Mouse (Mus musculus) limb, embryonic 14.5 days (tissue): ENCODE measurements at regions not wholly inside any gene's neighbourhood (a gene's known extent, or its start where the extent isn't known, plus 50 kb on each side); places are given as distances from the start of the nearest gene placed in this dataset.

Experiments
- ATAC-seq: fragments of 200-750 bp; cut with Nextera tagmentation; 2 replicates; pipeline ENCODE4 v1.8.0; 2017; ENCODE audit warnings: low read depth, moderate number of reproducible peaks, moderate TSS enrichment; ENCODE audit not compliant: low FRiP score
- DNase-seq: peaks from one replicate; pipeline ENCODE4 v3.0.0-alpha.2; 2015; ENCODE audit warnings: low spot score
- H3K27ac ChIP-seq: fragments of 300-500 bp; sonication (generic); replicated peaks from 2 replicates; pipeline ENCODE4 v1.5.1; 2014; ENCODE audit warnings: low read depth, mild to moderate bottlenecking, low read length, moderate library complexity, mixed read lengths
- H3K27me3 ChIP-seq: fragments of 300-500 bp; sonication (generic); 2 replicates; pipeline ENCODE4 v1.6.1; 2014; ENCODE audit warnings: low read length, mixed read lengths; ENCODE audit not compliant: control insufficient read depth, insufficient read depth
- H3K36me3 ChIP-seq: fragments of 300-500 bp; sonication (generic); 2 replicates; pipeline ENCODE4 v1.6.1; 2014; ENCODE audit warnings: mild to moderate bottlenecking, low read length, moderate library complexity, mixed read lengths; ENCODE audit not compliant: control insufficient read depth, insufficient read depth
- H3K4me1 ChIP-seq: fragments of 300-500 bp; sonication (generic); 2 replicates; pipeline ENCODE4 v1.6.1; 2014; ENCODE audit warnings: antibody characterized with exemption, low read length, mixed read lengths; ENCODE audit not compliant: control insufficient read depth, insufficient read depth
- H3K4me2 ChIP-seq: fragments of 300-500 bp; sonication (generic); replicated peaks from 2 replicates; pipeline ENCODE4 v1.6.1; 2014; ENCODE audit warnings: low read depth, mild to moderate bottlenecking, low read length, moderate library complexity; ENCODE audit not compliant: severe bottlenecking
- H3K4me3 ChIP-seq: fragments of 300-500 bp; sonication (generic); replicated peaks from 2 replicates; pipeline ENCODE4 v1.5.1; 2014; ENCODE audit warnings: low read length
- H3K9ac ChIP-seq: fragments of 300-500 bp; sonication (generic); 2 replicates; pipeline ENCODE4 v1.6.1; 2014; ENCODE audit warnings: mild to moderate bottlenecking, low read depth, low read length, moderate library complexity; ENCODE audit not compliant: severe bottlenecking
- H3K9me3 ChIP-seq: fragments of 300-500 bp; sonication (generic); 2 replicates; pipeline ENCODE4 v1.6.1; 2016; ENCODE audit warnings: low read length; ENCODE audit not compliant: control insufficient read depth
- POLR2A ChIP-seq: fragments of 200-500 bp; IDR thresholded peaks from 2 replicates; pipeline ENCODE4 v1.8.0; 2012; ENCODE audit warnings: inconsistent platforms, mild to moderate bottlenecking, moderate library complexity, borderline replicate concordance; ENCODE audit not compliant: insufficient read depth, insufficient read length; ENCODE audit errors: extremely low read depth
- WGBS: fragments of 180-500 bp; shearing (Covaris S2); extraction: QIAGEN DNeasy Blood & Tissue Kit; methylation state at CpG from one replicate; pipeline ENCODE4 v1.1.7; 2014; 5-methylcytosine and 5-hydroxymethylcytosine counted together

- Histone ChIP-seq H3K36me3 (no peaks in the 10 kb centered on the region), H3K4me3 (no peak overlapping the region), H3K27ac (no peak overlapping the region), H3K4me2 (no peak overlapping the region), H3K27me3 (no peaks in the 10 kb centered on the region), H3K4me1 (no peaks in the 10 kb centered on the region), H3K9me3 (no peaks in the 10 kb centered on the region), H3K9ac (no peak overlapping the region)
- DNase-seq = no peak
- no peak for ATAC-seq
- TF ChIP-seq POLR2A = no peak
- WGBS = 75% methylated on average over 2 of the region's 2 CpGs
These were observed 244.9 kb upstream of the Nmur2 start for GRCm38 (mm10) chr11:56285575-56286260.

DNA sequence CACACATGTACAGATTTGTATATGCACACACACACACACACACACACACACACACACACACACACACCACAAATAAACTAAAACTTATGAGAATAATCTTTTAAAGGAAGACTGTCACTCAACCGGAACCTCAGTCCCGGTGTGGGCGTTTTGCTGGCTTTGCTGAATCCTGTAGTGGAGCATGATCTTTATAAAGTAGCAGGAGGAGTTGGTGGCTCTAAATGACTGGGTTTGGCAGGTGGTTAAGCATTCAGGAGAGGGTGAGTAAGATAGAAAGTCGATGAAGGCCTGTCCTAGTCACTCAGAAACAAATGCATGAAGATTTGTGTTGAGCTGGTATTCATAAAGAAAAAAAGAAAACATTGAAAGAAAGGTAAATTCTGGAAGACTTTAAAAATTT lies 240.4 kb upstream of the Nmur2 start:
- H3K27me3 ChIP-seq = no peaks in the 10 kb centered on the region
- H3K36me3 ChIP-seq = no peaks in the 10 kb centered on the region
- H3K4me1 ChIP-seq = no peaks in the 10 kb centered on the region
- H3K9ac ChIP-seq = no peak overlapping the region
- 80% methylated on average over 4 of the region's 4 CpGs for WGBS
- no peak overlapping the region for H3K4me2 ChIP-seq
- no peak overlapping the region for H3K27ac ChIP-seq
- no peaks in the 10 kb centered on the region for H3K9me3 ChIP-seq
- H3K4me3 ChIP-seq = no peak overlapping the region
- no peak for TF ChIP-seq POLR2A
- DNase-seq = no peak
- no peak for ATAC-seq

DNA sequence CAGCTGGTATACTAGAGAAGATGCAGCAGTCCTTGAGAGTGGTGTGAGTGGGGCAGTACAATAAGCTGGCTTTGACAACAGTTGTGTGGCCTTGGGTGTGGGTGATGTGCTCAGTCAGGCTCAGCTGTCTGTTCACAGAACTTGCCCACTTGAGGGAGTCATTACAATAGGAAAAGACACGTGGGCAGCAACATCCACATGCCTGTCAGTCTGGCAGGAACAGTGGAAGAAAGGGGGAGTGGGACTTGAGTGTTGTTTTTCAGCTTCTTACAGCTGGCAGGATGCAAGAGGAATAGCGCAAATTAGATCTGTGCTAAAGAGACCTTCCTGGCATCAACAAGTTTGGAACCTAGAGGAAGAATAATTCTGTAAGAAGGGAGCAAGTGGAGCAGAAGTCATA lies 239.4 kb upstream of the Nmur2 start:
- TF ChIP-seq POLR2A = no peak
- Histone ChIP-seq H3K4me1 (no peaks in the 10 kb centered on the region), H3K27me3 (no peaks in the 10 kb centered on the region), H3K36me3 (no peaks in the 10 kb centered on the region), H3K9me3 (no peaks in the 10 kb centered on the region), H3K4me3 (no peak overlapping the region), H3K9ac (no peak overlapping the region), H3K27ac (no peak overlapping the region), H3K4me2 (no peak overlapping the region)
- DNase-seq (no peak), ATAC-seq (no peak)
- 50% methylated on average over 2 of the region's 2 CpGs for WGBS

GRCm38 (mm10) chr11:56269915-56270493 lies 229.2 kb upstream of the Nmur2 start:
- TF ChIP-seq POLR2A = no peak
- no peaks in the 10 kb centered on the region for H3K36me3 ChIP-seq
- WGBS = 22% methylated on average over 3 of the region's 3 CpGs

DNA sequence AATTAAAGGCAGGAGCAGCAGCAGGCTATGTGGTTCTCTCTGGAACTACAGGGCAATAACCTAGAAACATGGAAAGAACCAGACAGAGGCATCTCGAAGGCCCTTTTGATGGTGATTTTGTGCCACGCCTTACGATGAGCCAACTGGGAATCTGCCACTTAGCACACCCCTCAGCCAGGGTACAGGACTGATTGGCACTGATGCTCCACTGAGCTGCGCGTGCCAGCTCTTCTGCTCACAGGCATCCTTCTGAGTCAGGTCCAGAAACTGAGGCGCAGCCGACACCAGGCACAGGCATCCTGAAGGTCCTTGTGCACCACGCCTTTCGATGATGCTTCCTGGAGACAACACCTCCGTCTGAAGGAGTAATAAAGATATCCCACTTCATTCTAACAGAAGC lies 221.9 kb upstream of the Nmur2 start:
- 94% methylated on average over 10 of the region's 10 CpGs for WGBS
- no peak overlapping the region for H3K4me3 ChIP-seq
- ATAC-seq = no peak
- no peak overlapping the region for H3K27ac ChIP-seq
- no peak for TF ChIP-seq POLR2A
- no peaks in the 10 kb centered on the region for H3K4me1 ChIP-seq
- no peak for DNase-seq
- no peaks in the 10 kb centered on the region for H3K9me3 ChIP-seq
- H3K9ac ChIP-seq = no peak overlapping the region
- no peaks in the 10 kb centered on the region for H3K36me3 ChIP-seq
- no peak overlapping the region for H3K4me2 ChIP-seq
- H3K27me3 ChIP-seq = no peaks in the 10 kb centered on the region

More at GRCm38 (mm10) chr11:56269915-56270493, 229.2 kb upstream of the Nmur2 start:
- DNase-seq (no peak), ATAC-seq (no peak)
- Histone ChIP-seq H3K27ac (no peak overlapping the region), H3K9me3 (no peaks in the 10 kb centered on the region), H3K9ac (no peak overlapping the region), H3K4me2 (no peak overlapping the region), H3K4me1 (no peaks in the 10 kb centered on the region), H3K4me3 (no peak overlapping the region), H3K27me3 (no peaks in the 10 kb centered on the region)
